Mouse (Mus musculus): ENCODE data around the gene Bahcc1. TPM values are rescaled to one million over a fixed set of nuclear protein-coding genes. Genes with fewer than 3 reads are reported as not detected.

Gene Bahcc1
- polyA plus RNA-seq, 1 experiment = 47.0 TPM

DNA sequence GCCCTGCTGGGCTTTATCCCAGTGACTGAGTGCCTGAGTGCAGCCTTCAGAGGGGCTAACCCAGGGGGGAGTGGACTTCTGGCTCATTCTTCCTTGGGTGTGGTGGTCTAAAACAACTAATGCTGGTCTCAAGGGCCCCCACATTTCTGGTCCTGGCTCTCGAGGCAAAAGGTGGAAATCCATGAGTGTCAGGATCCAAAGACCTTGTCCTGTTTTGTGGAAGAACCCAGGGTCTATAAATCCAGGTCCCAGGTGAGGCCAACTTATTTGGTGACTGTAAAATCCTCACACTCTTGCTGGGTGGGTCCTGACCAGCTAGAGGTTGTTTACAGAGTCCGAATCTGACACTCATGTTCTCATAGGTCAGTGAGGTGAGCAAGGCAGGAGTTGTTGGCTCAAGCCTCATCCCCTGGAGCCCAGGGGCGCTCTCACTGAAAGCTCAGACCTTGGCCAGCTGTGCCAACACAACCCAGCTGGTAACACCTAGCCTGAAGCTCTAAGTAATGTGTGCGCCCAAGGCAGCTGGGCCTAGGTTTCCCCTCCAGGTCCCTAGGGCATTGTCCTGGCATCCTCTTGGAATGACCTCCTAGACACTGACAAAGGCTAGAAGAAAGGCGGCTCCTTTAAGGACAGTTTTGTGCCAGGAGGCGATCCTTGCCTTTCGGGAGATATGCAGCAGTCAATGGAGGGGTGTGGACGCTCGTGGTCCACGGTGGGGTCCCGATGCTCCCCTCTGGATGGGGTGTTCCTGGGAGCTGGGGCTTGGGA, 8.1 kb upstream of the Bahcc1 start:
- TF ChIP-seq CTCF (IDR thresholded peaks at IDR 0.05; ENCODE audit: borderline replicate concordance, extremely low read depth, insufficient read depth, insufficient read length) = no peak
- TF ChIP-seq POLR2A (IDR thresholded peaks at IDR 0.05; ENCODE audit: borderline replicate concordance, extremely low read depth, insufficient read depth, insufficient read length, poor library complexity, severe bottlenecking) = no peak
- peak; percentile 32 for DNase-seq (ENCODE audit: low read depth)

DNA sequence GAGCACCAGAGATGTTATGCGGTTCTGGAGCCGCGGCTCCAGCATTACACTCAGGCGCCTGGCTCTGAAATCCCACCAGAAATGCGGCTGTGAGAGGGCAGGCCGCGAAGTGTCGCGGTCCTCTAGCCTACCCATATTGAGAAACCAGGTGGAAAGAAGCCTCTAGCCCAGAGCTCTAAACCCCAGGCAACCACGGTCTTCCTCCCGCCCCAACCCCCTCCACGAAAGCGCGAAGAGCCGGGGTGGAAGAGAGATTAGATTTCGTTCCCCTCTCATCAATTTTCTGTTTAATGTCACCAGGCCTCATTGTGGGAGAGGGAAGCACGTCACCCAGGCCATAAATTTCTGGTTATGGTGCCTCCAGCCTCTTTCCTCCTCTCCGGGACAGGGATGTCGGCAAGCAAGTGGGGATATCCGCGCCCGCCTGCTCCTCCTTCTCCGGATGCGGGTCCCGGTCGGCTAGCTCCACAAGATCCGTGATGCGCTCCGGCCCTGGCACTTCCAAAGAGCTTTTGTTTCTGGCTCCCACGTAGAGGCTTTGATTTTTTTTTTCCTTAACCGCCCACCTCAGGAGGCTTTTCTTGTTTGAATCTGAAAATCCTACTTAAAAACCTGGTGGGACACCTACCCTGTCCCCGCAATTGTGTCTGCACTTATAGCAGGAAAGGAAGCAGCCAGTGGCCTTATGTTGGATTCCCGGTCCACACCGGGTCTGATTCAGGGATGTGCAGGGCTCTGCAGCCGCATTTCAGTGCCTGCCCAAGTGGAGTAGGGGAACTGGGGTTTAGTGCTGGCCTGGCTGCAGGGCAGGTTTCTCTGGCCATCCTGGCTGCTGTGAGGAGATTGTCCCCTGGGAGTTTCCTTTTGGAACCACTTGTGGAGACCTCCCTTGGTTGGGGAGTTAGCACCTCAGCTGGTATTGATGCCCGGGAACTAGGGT, 7.2 kb upstream of the Bahcc1 start:
- DNase-seq (ENCODE audit: low read depth) = peak; percentile 75
- TF ChIP-seq POLR2A (IDR thresholded peaks at IDR 0.05; ENCODE audit: borderline replicate concordance, extremely low read depth, insufficient read depth, insufficient read length, poor library complexity, severe bottlenecking) (no peak), CTCF (IDR thresholded peaks at IDR 0.05; ENCODE audit: borderline replicate concordance, extremely low read depth, insufficient read depth, insufficient read length) (no peak)

DNA sequence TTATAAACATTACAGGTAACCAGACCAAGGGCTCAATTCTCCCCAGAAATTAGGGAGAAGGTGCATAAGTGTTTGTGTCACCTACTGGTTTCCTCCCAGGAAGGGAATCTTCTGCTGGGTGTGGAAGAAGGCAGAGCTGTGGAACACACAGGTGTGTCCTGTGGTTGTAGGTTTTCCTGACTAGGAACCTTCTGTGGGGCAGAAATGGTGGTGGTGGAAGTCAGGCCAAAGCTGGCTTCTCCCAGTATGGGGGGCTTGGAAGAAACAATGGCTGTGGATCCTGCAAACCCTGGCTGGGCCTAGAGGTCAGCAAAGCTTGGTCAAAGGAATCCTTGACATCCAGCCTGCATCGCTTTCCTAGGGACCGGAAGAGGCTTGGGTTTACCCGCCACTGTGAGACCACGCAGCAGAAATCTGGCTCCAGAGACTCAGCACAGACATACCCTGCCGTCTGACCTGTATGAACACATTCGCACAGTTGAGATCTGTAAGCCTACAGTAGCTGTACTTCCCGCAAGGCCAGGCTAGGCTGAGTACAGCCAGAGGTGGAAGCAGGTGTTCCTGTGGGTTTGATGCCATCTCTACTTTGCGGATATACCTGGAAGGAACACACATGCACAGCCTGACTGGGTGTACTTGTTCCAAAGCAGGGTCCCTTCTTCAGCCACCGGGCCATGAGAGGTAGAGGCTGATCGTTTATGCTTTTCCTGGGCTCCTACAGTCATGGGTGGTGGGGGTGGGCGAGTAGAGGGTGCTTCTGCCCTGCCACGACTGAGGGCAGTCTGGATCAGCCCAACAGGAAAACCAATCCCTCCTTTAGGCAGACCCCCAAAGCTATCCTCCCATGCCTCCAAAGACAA, 6.1 kb upstream of the Bahcc1 start:
- peak; percentile 35 for DNase-seq (ENCODE audit: low read depth)
- TF ChIP-seq CTCF (IDR thresholded peaks at IDR 0.05; ENCODE audit: borderline replicate concordance, extremely low read depth, insufficient read depth, insufficient read length) (no peak), POLR2A (IDR thresholded peaks at IDR 0.05; ENCODE audit: borderline replicate concordance, extremely low read depth, insufficient read depth, insufficient read length, poor library complexity, severe bottlenecking) (no peak)

DNA sequence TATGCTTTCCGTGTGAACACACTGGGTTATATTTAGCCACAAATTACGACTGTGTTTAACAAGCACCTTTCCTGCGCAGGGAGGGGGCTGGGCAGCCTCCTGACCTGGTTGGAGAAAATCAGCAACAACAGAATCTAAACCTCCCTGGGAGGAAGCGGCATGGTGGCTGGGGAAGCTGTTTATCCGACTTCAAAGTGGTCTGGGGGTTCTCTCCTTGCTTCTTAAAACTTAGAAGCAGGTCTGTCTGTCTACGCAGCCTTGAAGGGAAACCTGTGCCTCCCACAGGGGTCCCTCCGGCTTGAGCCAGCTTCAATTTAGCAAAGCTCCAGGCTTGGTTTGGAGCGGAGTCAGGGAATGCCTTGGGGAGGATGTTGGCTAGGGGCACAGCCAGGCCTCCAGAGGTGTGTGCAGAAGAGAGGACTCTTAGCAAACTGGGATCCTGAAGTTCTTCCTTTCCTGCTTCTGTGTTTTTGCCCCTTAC, 5.1 kb upstream of the Bahcc1 start:
- TF ChIP-seq POLR2A (IDR thresholded peaks at IDR 0.05; ENCODE audit: borderline replicate concordance, extremely low read depth, insufficient read depth, insufficient read length, poor library complexity, severe bottlenecking) = no peak
- TF ChIP-seq CTCF (IDR thresholded peaks at IDR 0.05; ENCODE audit: borderline replicate concordance, extremely low read depth, insufficient read depth, insufficient read length) = no peak
- DNase-seq (ENCODE audit: low read depth) = peak; percentile 56

DNA sequence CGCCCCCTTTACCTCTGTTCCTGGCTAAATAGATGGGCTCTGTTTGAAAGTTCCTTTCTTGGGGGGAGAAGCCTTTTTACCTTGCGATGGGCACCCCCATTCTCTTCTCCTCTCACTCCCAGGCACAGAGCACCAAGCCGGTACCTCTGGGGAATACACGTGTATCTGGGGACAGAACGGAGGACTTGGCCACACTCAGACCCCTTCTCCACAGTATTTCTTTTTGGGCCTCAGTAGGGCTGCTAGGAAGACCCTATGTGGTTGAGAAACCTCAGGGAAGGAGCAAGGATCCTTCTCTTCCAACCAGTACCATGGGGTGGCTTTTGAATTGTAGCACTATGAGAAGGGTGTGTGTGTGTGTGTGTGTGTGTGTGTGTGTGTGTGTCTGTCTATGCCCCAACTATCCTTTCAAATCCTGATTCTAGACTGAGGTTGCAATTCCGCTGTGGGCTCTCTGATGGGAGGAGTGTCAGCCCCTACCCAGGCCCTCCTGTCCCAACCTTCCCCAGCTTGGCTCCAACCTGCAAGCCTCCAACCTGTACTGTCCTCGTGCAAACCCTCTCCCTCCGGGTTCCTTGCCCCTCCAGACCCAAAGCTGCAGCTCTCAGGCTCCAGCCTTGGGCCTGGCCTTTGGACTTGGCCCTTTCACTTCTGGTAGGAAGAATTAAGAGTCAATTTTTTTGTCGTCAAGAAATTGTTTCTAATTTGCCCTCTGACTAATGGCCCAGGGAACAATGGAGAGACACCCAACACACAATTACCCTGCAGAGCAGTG, 4.4 kb upstream of the Bahcc1 start:
- DNase-seq (ENCODE audit: low read depth) = peak; percentile 20
- TF ChIP-seq CTCF (IDR thresholded peaks at IDR 0.05; ENCODE audit: borderline replicate concordance, extremely low read depth, insufficient read depth, insufficient read length) (no peak), POLR2A (IDR thresholded peaks at IDR 0.05; ENCODE audit: borderline replicate concordance, extremely low read depth, insufficient read depth, insufficient read length, poor library complexity, severe bottlenecking) (no peak)

DNA sequence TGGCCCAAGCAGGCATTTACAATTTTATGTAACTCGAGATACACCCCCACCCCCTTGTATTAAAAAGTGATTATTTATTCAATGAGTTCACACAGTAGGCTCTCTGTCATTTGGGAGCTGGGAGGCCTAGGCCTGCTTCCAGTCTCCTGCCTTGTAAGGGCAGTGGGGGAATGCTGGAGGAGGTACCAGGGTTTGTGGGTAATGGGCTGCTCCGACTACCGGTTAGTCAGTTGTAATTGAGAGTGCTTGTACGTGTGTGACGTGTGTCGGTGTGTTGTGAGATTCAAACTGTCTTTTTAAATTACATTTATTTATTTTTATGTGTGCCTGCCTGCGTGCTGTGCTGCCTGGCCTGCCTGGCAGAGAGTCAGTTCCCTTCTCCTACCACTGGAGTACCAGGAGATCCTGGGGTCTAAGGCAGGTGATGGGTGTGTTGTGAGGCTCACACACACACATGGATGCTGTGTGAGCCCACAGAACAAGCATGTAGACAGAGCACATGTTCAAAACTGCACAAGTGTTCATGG, 3.8 kb upstream of the Bahcc1 start:
- DNase-seq (ENCODE audit: low read depth) = peak; percentile 75
- TF ChIP-seq POLR2A (IDR thresholded peaks at IDR 0.05; ENCODE audit: borderline replicate concordance, extremely low read depth, insufficient read depth, insufficient read length, poor library complexity, severe bottlenecking) = no peak
- TF ChIP-seq CTCF (IDR thresholded peaks at IDR 0.05; ENCODE audit: borderline replicate concordance, extremely low read depth, insufficient read depth, insufficient read length) = peak; percentile 21; the same call in 1 of the 2 replicates

DNA sequence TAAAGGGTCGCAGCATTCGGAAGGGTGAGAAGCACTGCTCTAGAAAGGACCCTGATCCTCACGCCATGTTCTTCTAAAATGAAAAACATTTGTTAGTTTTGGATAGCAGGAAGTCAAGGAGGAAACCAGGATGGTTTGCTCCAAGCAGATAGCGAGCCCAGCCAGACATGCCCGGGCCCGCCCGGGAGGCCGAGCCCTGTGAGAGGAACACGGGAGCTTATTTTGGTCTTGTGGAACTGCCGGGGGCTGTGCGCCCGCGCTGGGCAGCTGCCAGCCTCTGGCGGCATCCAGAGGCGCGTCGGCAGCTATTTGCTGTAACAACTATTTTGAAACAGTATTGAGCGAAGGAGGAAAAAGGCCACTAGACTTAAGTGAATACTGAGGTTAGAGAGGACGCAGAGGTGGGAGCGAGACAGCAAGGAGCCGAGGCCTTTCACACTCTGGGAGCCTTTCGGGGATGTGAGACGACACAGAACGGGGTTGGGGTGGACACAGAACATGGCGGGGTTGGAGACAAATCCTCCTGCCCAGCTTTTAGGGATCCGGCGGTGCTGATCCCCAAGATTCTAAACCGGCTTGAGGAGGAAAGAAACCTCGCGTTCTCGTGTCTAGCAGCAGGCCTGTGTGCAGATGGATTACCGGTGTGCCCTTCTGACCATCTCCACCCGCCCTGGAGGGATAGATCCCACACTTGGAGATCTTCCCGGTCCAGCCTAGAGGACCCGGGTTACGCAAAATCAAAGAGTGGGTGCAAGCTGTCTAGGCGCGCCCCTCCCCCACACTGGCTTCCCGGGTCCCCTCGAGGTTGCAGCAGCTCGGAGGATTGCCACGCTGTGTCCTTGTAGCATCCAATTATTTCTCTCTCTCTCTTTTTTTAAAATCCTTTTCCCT, 2.6 kb upstream of the Bahcc1 start:
- TF ChIP-seq CTCF (IDR thresholded peaks at IDR 0.05; ENCODE audit: borderline replicate concordance, extremely low read depth, insufficient read depth, insufficient read length) (no peak), POLR2A (IDR thresholded peaks at IDR 0.05; ENCODE audit: borderline replicate concordance, extremely low read depth, insufficient read depth, insufficient read length, poor library complexity, severe bottlenecking) (no peak)
- DNase-seq (ENCODE audit: low read depth) = peak; percentile 80

DNA sequence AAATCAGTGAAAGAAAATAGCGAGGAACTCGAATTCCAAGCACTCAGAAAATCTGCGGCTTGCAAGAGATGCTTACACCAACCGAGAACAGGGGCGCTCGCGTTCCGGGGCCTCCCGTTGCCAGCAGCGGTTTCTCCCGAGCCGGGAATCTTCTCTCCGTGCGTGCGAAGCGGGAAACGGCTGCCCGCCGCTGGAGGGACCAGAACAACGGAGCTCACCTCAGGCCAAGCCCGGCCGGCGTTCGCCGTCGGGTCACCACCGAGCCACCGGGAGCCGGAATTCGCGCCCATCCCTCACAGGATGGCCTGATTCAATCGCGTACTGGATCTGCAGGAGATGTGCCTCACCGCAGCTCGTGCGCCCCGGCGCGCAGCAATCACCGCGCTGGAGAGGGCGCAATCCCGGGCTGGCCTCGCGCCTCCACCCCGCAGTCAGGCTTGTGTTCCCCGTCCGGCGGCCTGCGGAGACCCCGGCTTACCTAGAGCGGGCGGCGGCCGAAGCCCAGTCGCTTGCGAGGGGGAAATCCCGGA, 1.8 kb upstream of the Bahcc1 start:
- DNase-seq (ENCODE audit: low read depth) = peak; percentile 60
- TF ChIP-seq CTCF (IDR thresholded peaks at IDR 0.05; ENCODE audit: borderline replicate concordance, extremely low read depth, insufficient read depth, insufficient read length) = no peak
- TF ChIP-seq POLR2A (IDR thresholded peaks at IDR 0.05; ENCODE audit: borderline replicate concordance, extremely low read depth, insufficient read depth, insufficient read length, poor library complexity, severe bottlenecking) = no peak

DNA sequence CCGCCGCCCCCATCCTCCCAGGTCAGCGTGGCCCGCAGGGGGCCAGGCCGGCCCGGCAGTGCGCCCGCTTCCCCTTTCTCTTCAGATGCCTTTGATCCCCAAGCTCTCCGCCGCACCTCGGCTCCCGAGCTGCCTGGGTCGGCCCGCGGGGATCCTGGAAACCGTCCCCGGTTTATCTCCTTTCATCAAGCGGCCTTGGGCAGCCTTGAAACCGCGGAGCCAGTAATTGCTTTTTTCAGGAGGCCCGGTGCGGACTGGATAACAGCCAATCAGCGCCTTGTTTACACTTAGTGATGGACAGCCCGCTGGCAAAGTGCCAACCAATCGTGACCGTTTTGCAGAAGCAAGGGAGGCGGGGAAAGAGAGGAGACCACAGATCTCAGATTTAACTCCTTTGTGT, 1.4 kb upstream of the Bahcc1 start:
- TF ChIP-seq CTCF (IDR thresholded peaks at IDR 0.05; ENCODE audit: borderline replicate concordance, extremely low read depth, insufficient read depth, insufficient read length) (no peak), POLR2A (IDR thresholded peaks at IDR 0.05; ENCODE audit: borderline replicate concordance, extremely low read depth, insufficient read depth, insufficient read length, poor library complexity, severe bottlenecking) (peak; percentile 26; the same call in 1 of the 2 replicates)
- peak; percentile 100 for DNase-seq (ENCODE audit: low read depth)
